Mouse (Mus musculus): ENCODE results near the gene Mvb12b.

DNA sequence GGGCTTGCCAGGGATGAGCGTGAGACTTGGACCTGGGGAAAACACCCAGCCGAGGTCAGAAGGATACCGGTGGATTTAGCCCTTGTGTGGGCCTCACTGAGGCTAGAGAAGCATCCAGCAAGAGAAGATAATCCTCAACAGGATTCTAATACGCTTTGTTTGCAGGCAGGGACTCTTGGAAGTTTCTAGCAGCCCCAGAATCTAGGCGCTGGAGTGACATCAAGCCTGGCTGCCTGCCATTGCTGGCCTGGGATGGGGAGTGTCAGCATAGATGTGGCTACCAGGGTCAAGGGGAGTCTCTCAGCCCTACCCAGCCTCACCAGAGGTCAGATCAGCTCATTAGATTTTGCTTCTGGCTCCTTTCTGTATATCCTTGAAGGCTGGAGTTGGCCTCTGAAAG, 185.0 kb downstream of the Mvb12b start:
- TF ChIP-seq CTCF (conservative IDR thresholded peaks at IDR 0.05; ENCODE audit: low read length) = no peak
- no peak for TF ChIP-seq POU5F1 (IDR thresholded peaks at IDR 0.05; ENCODE audit: borderline replicate concordance, low read length)
- TF ChIP-seq NANOG (IDR thresholded peaks at IDR 0.05; ENCODE audit: borderline replicate concordance, low read length) = no peak

Data from E14TG2a.4 (cell line).